Mouse (Mus musculus): Measurements from ENCODE around the gene Cnn2. TPM values are rescaled to one million over a fixed set of nuclear protein-coding genes. Genes with fewer than 3 reads are reported as not detected.
A peak's percentile ranks its signal among the peaks of the same experiment; 100 is the strongest.

Gene Cnn2
- polyA plus RNA-seq, 1 experiment = 0.59 TPM

- Histone ChIP-seq H3K4me3 (replicated peaks) (no peak overlapping the region), H3K36me3 (ENCODE audit: control insufficient read depth) (peaks cover 81% of the 10 kb centered on the region), H3K9me3 (ENCODE audit: control insufficient read depth, low read length) (peaks cover 69% of the 10 kb centered on the region), H3K27me3 (ENCODE audit: control insufficient read depth) (peaks cover 39% of the 10 kb centered on the region), H3K4me1 (ENCODE audit: control insufficient read depth) (peaks cover 21% of the 10 kb centered on the region)
- TF ChIP-seq TAL1 (IDR thresholded peaks at IDR 0.05; ENCODE audit: low read length) (no peak), GATA1 (IDR thresholded peaks at IDR 0.05; ENCODE audit: low read length) (no peak)
Measured at GRCm38 (mm10) chr10:79976722-79977107, 11.7 kb upstream of the Cnn2 start.

- peaks cover 33% of the 10 kb centered on the region for H3K27me3 ChIP-seq (ENCODE audit: control insufficient read depth)
- peaks cover 25% of the 10 kb centered on the region for H3K4me1 ChIP-seq (ENCODE audit: control insufficient read depth)
- TF ChIP-seq GATA1 (IDR thresholded peaks at IDR 0.05; ENCODE audit: low read length) (no peak), TAL1 (IDR thresholded peaks at IDR 0.05; ENCODE audit: low read length) (no peak)
- peaks cover 85% of the 10 kb centered on the region for H3K36me3 ChIP-seq (ENCODE audit: control insufficient read depth)
- H3K4me3 ChIP-seq (replicated peaks) = no peak overlapping the region
- peaks cover 69% of the 10 kb centered on the region for H3K9me3 ChIP-seq (ENCODE audit: control insufficient read depth, low read length)
Measured at GRCm38 (mm10) chr10:79977324-79977723, 11.1 kb upstream of the Cnn2 start.

GRCm38 (mm10) chr10:79978061-79978460 lies 10.3 kb upstream of the Cnn2 start:
- Histone ChIP-seq H3K9me3 (ENCODE audit: control insufficient read depth, low read length) (peaks cover 64% of the 10 kb centered on the region), H3K27me3 (ENCODE audit: control insufficient read depth) (peaks cover 25% of the 10 kb centered on the region), H3K4me3 (replicated peaks) (no peak overlapping the region), H3K4me1 (ENCODE audit: control insufficient read depth) (peaks cover 30% of the 10 kb centered on the region), H3K36me3 (ENCODE audit: control insufficient read depth) (peaks cover 91% of the 10 kb centered on the region)
- TF ChIP-seq TAL1 (IDR thresholded peaks at IDR 0.05; ENCODE audit: low read length) = no peak

- H3K36me3 ChIP-seq (ENCODE audit: control insufficient read depth) = peaks cover 86% of the 10 kb centered on the region
- peaks cover 49% of the 10 kb centered on the region for H3K9me3 ChIP-seq (ENCODE audit: control insufficient read depth, low read length)
- peaks cover 17% of the 10 kb centered on the region; the same call in 1 of the 2 replicates for H3K27me3 ChIP-seq (ENCODE audit: control insufficient read depth)
- no peak overlapping the region for H3K4me3 ChIP-seq (replicated peaks)
- TF ChIP-seq GATA1 (IDR thresholded peaks at IDR 0.05; ENCODE audit: low read length) (no peak), TAL1 (IDR thresholded peaks at IDR 0.05; ENCODE audit: low read length) (no peak)
- H3K4me1 ChIP-seq (ENCODE audit: control insufficient read depth) = peaks cover 43% of the 10 kb centered on the region
Measured at GRCm38 (mm10) chr10:79979401-79980155, 8.8 kb upstream of the Cnn2 start.

GRCm38 (mm10) chr10:79983205-79983604 lies 5.2 kb upstream of the Cnn2 start:
- Histone ChIP-seq H3K36me3 (ENCODE audit: control insufficient read depth) (peaks cover 49% of the 10 kb centered on the region), H3K27me3 (ENCODE audit: control insufficient read depth) (peaks cover 12% of the 10 kb centered on the region), H3K9me3 (ENCODE audit: control insufficient read depth, low read length) (peaks cover 13% of the 10 kb centered on the region), H3K4me3 (replicated peaks) (peak overlapping the region; percentile 91), H3K4me1 (ENCODE audit: control insufficient read depth) (peaks cover 75% of the 10 kb centered on the region)
- no peak for TF ChIP-seq GATA1 (IDR thresholded peaks at IDR 0.05; ENCODE audit: low read length)
- TF ChIP-seq TAL1 (IDR thresholded peaks at IDR 0.05; ENCODE audit: low read length) = no peak

GRCm38 (mm10) chr10:79983670-79984069 lies 4.7 kb upstream of the Cnn2 start:
- Histone ChIP-seq H3K9me3 (ENCODE audit: control insufficient read depth, low read length) (peaks cover 8% of the 10 kb centered on the region), H3K4me3 (replicated peaks) (peak overlapping the region; percentile 91), H3K36me3 (ENCODE audit: control insufficient read depth) (peaks cover 45% of the 10 kb centered on the region), H3K27me3 (ENCODE audit: control insufficient read depth) (peaks cover 16% of the 10 kb centered on the region), H3K4me1 (ENCODE audit: control insufficient read depth) (peaks cover 79% of the 10 kb centered on the region)
- TF ChIP-seq TAL1 (IDR thresholded peaks at IDR 0.05; ENCODE audit: low read length) (no peak), GATA1 (IDR thresholded peaks at IDR 0.05; ENCODE audit: low read length) (peak; percentile 20; the same call in 1 of the 2 replicates)

- Histone ChIP-seq H3K27me3 (ENCODE audit: control insufficient read depth) (peaks cover 23% of the 10 kb centered on the region), H3K4me3 (replicated peaks) (peak within 1 kb of the TSS; percentile 91), H3K9me3 (ENCODE audit: control insufficient read depth, low read length) (peaks cover 6% of the 10 kb centered on the region; the same call in 1 of the 2 replicates), H3K4me1 (ENCODE audit: control insufficient read depth) (peaks cover 84% of the 10 kb centered on the region), H3K36me3 (ENCODE audit: control insufficient read depth) (peaks cover 38% of the 10 kb centered on the region)
- TF ChIP-seq TAL1 (IDR thresholded peaks at IDR 0.05; ENCODE audit: low read length) (no peak), GATA1 (IDR thresholded peaks at IDR 0.05; ENCODE audit: low read length) (no peak)
Measured at GRCm38 (mm10) chr10:79984195-79984816, 4.1 kb upstream of the Cnn2 start, which contains the start of gene Tmem259. Gene Tmem259, minus strand, starts transcription at chr10:79984330.

GRCm38 (mm10) chr10:79984871-79985270 lies 3.5 kb upstream of the Cnn2 start:
- TF ChIP-seq TAL1 (IDR thresholded peaks at IDR 0.05; ENCODE audit: low read length) (no peak), GATA1 (IDR thresholded peaks at IDR 0.05; ENCODE audit: low read length) (no peak)
- H3K4me1 ChIP-seq (ENCODE audit: control insufficient read depth) = peaks cover 86% of the 10 kb centered on the region
- peaks cover 28% of the 10 kb centered on the region for H3K27me3 ChIP-seq (ENCODE audit: control insufficient read depth)

More at GRCm38 (mm10) chr10:79984871-79985270, 3.5 kb upstream of the Cnn2 start:
- peak overlapping the region; percentile 91 for H3K4me3 ChIP-seq (replicated peaks)
- H3K36me3 ChIP-seq (ENCODE audit: control insufficient read depth) = peaks cover 33% of the 10 kb centered on the region
- H3K9me3 ChIP-seq (ENCODE audit: control insufficient read depth, low read length) = peaks cover 4% of the 10 kb centered on the region; the same call in 1 of the 2 replicates
